Mouse (Mus musculus): ENCODE data around the gene Arhgef17. TPM values are rescaled to one million over a fixed set of nuclear protein-coding genes. Genes with fewer than 3 reads are reported as not detected.

Arhgef17 gene
- polyA plus RNA-seq, 1 experiment from 2014 or later: 10.2 TPM

- Histone ChIP-seq H3K4me2 (ENCODE audit: low read length) (peak overlapping the region; percentile 81), H3K4me1 (replicated peaks; ENCODE audit: control insufficient read depth, insufficient read depth, low read length) (peaks cover 28% of the 10 kb centered on the region), H3K9ac (replicated peaks; ENCODE audit: low read depth, low read length) (peak overlapping the region; percentile 89), H3K9me3 (ENCODE audit: control insufficient read depth, low read length) (no peaks in the 10 kb centered on the region), H3K27ac (ENCODE audit: low read length) (peak overlapping the region; percentile 5), H3K27me3 (replicated peaks; ENCODE audit: control insufficient read depth, insufficient read depth, low read length) (no peaks in the 10 kb centered on the region), H3K4me3 (replicated peaks; ENCODE audit: low read length) (peak overlapping the region; percentile 63), H3K36me3 (ENCODE audit: control insufficient read depth, insufficient read depth) (no peaks in the 10 kb centered on the region; the same call in 1 of the 2 replicates)
- WGBS: 3% methylated on average over 53 of the region's 53 CpGs
- ATAC-seq: peak; percentile 84
Measured at GRCm38 (mm10) chr7:100894057-100894832, 37.7 kb downstream of the Arhgef17 start.

GRCm38 (mm10) chr7:100893249-100894056 lies 38.5 kb downstream of the Arhgef17 start:
- Histone ChIP-seq H3K36me3 (ENCODE audit: control insufficient read depth, insufficient read depth) (no peaks in the 10 kb centered on the region; the same call in 1 of the 2 replicates), H3K4me3 (replicated peaks; ENCODE audit: low read length) (peak overlapping the region; percentile 63), H3K9me3 (ENCODE audit: control insufficient read depth, low read length) (no peaks in the 10 kb centered on the region), H3K4me2 (ENCODE audit: low read length) (peak overlapping the region; percentile 81), H3K4me1 (replicated peaks; ENCODE audit: control insufficient read depth, insufficient read depth, low read length) (peaks cover 28% of the 10 kb centered on the region), H3K27ac (ENCODE audit: low read length) (peak overlapping the region; percentile 32), H3K9ac (replicated peaks; ENCODE audit: low read depth, low read length) (peak overlapping the region; percentile 89), H3K27me3 (replicated peaks; ENCODE audit: control insufficient read depth, insufficient read depth, low read length) (no peaks in the 10 kb centered on the region)
- 28% methylated on average over 20 of the region's 20 CpGs for WGBS
- peak; percentile 13; the same call in 1 of the 2 replicates for ATAC-seq

GRCm38 (mm10) chr7:100886535-100886934 lies 45.4 kb downstream of the Arhgef17 start:
- peaks cover 1% of the 10 kb centered on the region; the same call in 1 of the 2 replicates for H3K4me1 ChIP-seq (replicated peaks; ENCODE audit: control insufficient read depth, insufficient read depth, low read length)
- WGBS: 32% methylated on average over 3 of the region's 3 CpGs
- no peak overlapping the region for H3K9ac ChIP-seq (replicated peaks; ENCODE audit: low read depth, low read length)
- H3K36me3 ChIP-seq (ENCODE audit: control insufficient read depth, insufficient read depth): peaks cover 9% of the 10 kb centered on the region; the same call in 1 of the 2 replicates
- H3K4me3 ChIP-seq (replicated peaks; ENCODE audit: low read length): no peak overlapping the region
- H3K4me2 ChIP-seq (ENCODE audit: low read length): no peak overlapping the region
- H3K9me3 ChIP-seq (ENCODE audit: control insufficient read depth, low read length): no peaks in the 10 kb centered on the region
- H3K27me3 ChIP-seq (replicated peaks; ENCODE audit: control insufficient read depth, insufficient read depth, low read length): no peaks in the 10 kb centered on the region
- ATAC-seq: 0 out of 2 replicates have a peak, but pooled peaks have one; percentile 21
- no peak overlapping the region for H3K27ac ChIP-seq (ENCODE audit: low read length)

GRCm38 (mm10) chr7:100884460-100884859 lies 47.4 kb downstream of the Arhgef17 start:
- ATAC-seq: no peak
- Histone ChIP-seq H3K27me3 (replicated peaks; ENCODE audit: control insufficient read depth, insufficient read depth, low read length) (no peaks in the 10 kb centered on the region), H3K27ac (ENCODE audit: low read length) (no peak overlapping the region), H3K4me3 (replicated peaks; ENCODE audit: low read length) (no peak overlapping the region), H3K36me3 (ENCODE audit: control insufficient read depth, insufficient read depth) (peaks cover 23% of the 10 kb centered on the region), H3K9ac (replicated peaks; ENCODE audit: low read depth, low read length) (no peak overlapping the region), H3K4me1 (replicated peaks; ENCODE audit: control insufficient read depth, insufficient read depth, low read length) (no peaks in the 10 kb centered on the region), H3K4me2 (ENCODE audit: low read length) (no peak overlapping the region), H3K9me3 (ENCODE audit: control insufficient read depth, low read length) (no peaks in the 10 kb centered on the region)
- WGBS: 96% methylated on average over 4 of the region's 4 CpGs

- peaks cover 25% of the 10 kb centered on the region for H3K36me3 ChIP-seq (ENCODE audit: control insufficient read depth, insufficient read depth)
- ATAC-seq: no peak
- WGBS: 91% methylated on average over 4 of the region's 4 CpGs
Measured at GRCm38 (mm10) chr7:100881950-100882349, 50.0 kb downstream of the Arhgef17 start.

GRCm38 (mm10) chr7:100881531-100881930 lies 50.4 kb downstream of the Arhgef17 start:
- H3K27ac ChIP-seq (ENCODE audit: low read length): no peak overlapping the region
- H3K27me3 ChIP-seq (replicated peaks; ENCODE audit: control insufficient read depth, insufficient read depth, low read length): no peaks in the 10 kb centered on the region
- no peak for ATAC-seq
- 92% methylated on average over 9 of the region's 9 CpGs for WGBS
- peaks cover 25% of the 10 kb centered on the region for H3K36me3 ChIP-seq (ENCODE audit: control insufficient read depth, insufficient read depth)
- H3K9me3 ChIP-seq (ENCODE audit: control insufficient read depth, low read length): no peaks in the 10 kb centered on the region
- no peak overlapping the region for H3K4me3 ChIP-seq (replicated peaks; ENCODE audit: low read length)
- H3K4me2 ChIP-seq (ENCODE audit: low read length): no peak overlapping the region
- H3K4me1 ChIP-seq (replicated peaks; ENCODE audit: control insufficient read depth, insufficient read depth, low read length): no peaks in the 10 kb centered on the region
- no peak overlapping the region for H3K9ac ChIP-seq (replicated peaks; ENCODE audit: low read depth, low read length)

More at GRCm38 (mm10) chr7:100881950-100882349, 50.0 kb downstream of the Arhgef17 start:
- Histone ChIP-seq H3K27ac (ENCODE audit: low read length) (no peak overlapping the region), H3K4me2 (ENCODE audit: low read length) (no peak overlapping the region), H3K4me3 (replicated peaks; ENCODE audit: low read length) (no peak overlapping the region), H3K27me3 (replicated peaks; ENCODE audit: control insufficient read depth, insufficient read depth, low read length) (no peaks in the 10 kb centered on the region), H3K9me3 (ENCODE audit: control insufficient read depth, low read length) (no peaks in the 10 kb centered on the region), H3K4me1 (replicated peaks; ENCODE audit: control insufficient read depth, insufficient read depth, low read length) (no peaks in the 10 kb centered on the region), H3K9ac (replicated peaks; ENCODE audit: low read depth, low read length) (no peak overlapping the region)

GRCm38 (mm10) chr7:100879595-100879994 lies 52.3 kb downstream of the Arhgef17 start:
- H3K4me1 ChIP-seq (replicated peaks; ENCODE audit: control insufficient read depth, insufficient read depth, low read length): no peaks in the 10 kb centered on the region
- no peak overlapping the region for H3K9ac ChIP-seq (replicated peaks; ENCODE audit: low read depth, low read length)
- no peak overlapping the region for H3K4me2 ChIP-seq (ENCODE audit: low read length)
- peak; percentile 41; the same call in 1 of the 2 replicates for ATAC-seq
- H3K9me3 ChIP-seq (ENCODE audit: control insufficient read depth, low read length): no peaks in the 10 kb centered on the region
- no peak overlapping the region for H3K4me3 ChIP-seq (replicated peaks; ENCODE audit: low read length)
- H3K27ac ChIP-seq (ENCODE audit: low read length): no peak overlapping the region
- no peaks in the 10 kb centered on the region for H3K27me3 ChIP-seq (replicated peaks; ENCODE audit: control insufficient read depth, insufficient read depth, low read length)
- WGBS: 14% methylated on average over 20 of the region's 20 CpGs
- peaks cover 25% of the 10 kb centered on the region for H3K36me3 ChIP-seq (ENCODE audit: control insufficient read depth, insufficient read depth)

- H3K4me1 ChIP-seq (replicated peaks; ENCODE audit: control insufficient read depth, insufficient read depth, low read length): no peaks in the 10 kb centered on the region
- no peak overlapping the region for H3K4me3 ChIP-seq (replicated peaks; ENCODE audit: low read length)
- no peaks in the 10 kb centered on the region for H3K27me3 ChIP-seq (replicated peaks; ENCODE audit: control insufficient read depth, insufficient read depth, low read length)
- 95% methylated on average over 9 of the region's 9 CpGs for WGBS
- H3K36me3 ChIP-seq (ENCODE audit: control insufficient read depth, insufficient read depth): peaks cover 28% of the 10 kb centered on the region
- H3K9ac ChIP-seq (replicated peaks; ENCODE audit: low read depth, low read length): no peak overlapping the region
- H3K27ac ChIP-seq (ENCODE audit: low read length): no peak overlapping the region
- no peak overlapping the region for H3K4me2 ChIP-seq (ENCODE audit: low read length)
- H3K9me3 ChIP-seq (ENCODE audit: control insufficient read depth, low read length): no peaks in the 10 kb centered on the region
- no peak for ATAC-seq
Measured at GRCm38 (mm10) chr7:100876771-100877170, 55.1 kb downstream of the Arhgef17 start.

GRCm38 (mm10) chr7:100876293-100876692 lies 55.6 kb downstream of the Arhgef17 start:
- H3K27ac ChIP-seq (ENCODE audit: low read length): no peak overlapping the region
- 90% methylated on average over 13 of the region's 13 CpGs for WGBS
- no peaks in the 10 kb centered on the region for H3K4me1 ChIP-seq (replicated peaks; ENCODE audit: control insufficient read depth, insufficient read depth, low read length)
- no peak for ATAC-seq
- peaks cover 27% of the 10 kb centered on the region for H3K36me3 ChIP-seq (ENCODE audit: control insufficient read depth, insufficient read depth)
- H3K9me3 ChIP-seq (ENCODE audit: control insufficient read depth, low read length): no peaks in the 10 kb centered on the region
- H3K4me3 ChIP-seq (replicated peaks; ENCODE audit: low read length): no peak overlapping the region
- H3K4me2 ChIP-seq (ENCODE audit: low read length): no peak overlapping the region
- H3K9ac ChIP-seq (replicated peaks; ENCODE audit: low read depth, low read length): no peak overlapping the region
- H3K27me3 ChIP-seq (replicated peaks; ENCODE audit: control insufficient read depth, insufficient read depth, low read length): no peaks in the 10 kb centered on the region

Data from forebrain, embryonic 16.5 days (tissue).